ENCODE assay signal across 9 mouse cellular contexts in the genomic region with DNA sequence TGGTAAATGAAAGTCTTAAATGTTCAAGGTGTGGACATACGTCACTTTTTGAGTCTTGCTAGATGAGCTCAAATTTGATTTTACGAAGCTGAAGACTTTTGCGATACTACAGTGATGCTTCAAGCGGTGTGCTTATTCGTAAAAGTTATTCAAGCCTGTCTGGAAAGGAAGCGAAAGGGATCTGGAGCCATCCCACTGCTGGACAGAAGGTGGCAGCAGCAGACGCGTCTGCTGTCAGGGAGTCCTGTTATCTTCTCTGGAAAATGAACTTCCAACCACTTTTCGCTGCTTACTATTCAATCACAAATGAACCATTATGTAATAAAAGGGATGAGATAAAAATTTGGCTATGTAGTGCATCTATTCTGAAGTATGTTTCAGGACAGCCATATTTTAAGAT.
DNase-seq lines count a peak whose midpoint lies in the region; ATAC-seq and TF ChIP-seq lines count a peak whose summit lies in the region.
"Had no signal": no experiment of that assay in that cellular context is flagged by ENCODE, and none has a peak within 500 bp of the region (broad histone marks: within the 10 kb centered on the region; RNA-seq: fewer than 3 reads in every experiment).

No protein-coding gene starts in this region.

- 33% methylated on average over 9 of the region's 9 CpGs for WGBS in intestine, embryonic 14.5 days
- WGBS in intestine, embryonic 16.5 days: 30% methylated on average over 9 of the region's 9 CpGs
- WGBS in forebrain, embryonic 15.5 days: 34% methylated on average over 9 of the region's 9 CpGs
- 32% methylated on average over 9 of the region's 9 CpGs for WGBS in lung, postnatal 0 days

- no peak overlapping the region for H3K4me2 ChIP-seq in intestine, embryonic 14.5 days (ENCODE audit: low read length)
- H3K4me2 ChIP-seq in intestine, embryonic 16.5 days (ENCODE audit: low read depth, low read length): no peak overlapping the region
- no peak overlapping the region for H3K4me2 ChIP-seq in forebrain, embryonic 15.5 days (replicated peaks)
- no peak overlapping the region for H3K4me2 ChIP-seq in lung, postnatal 0 days (replicated peaks; ENCODE audit: low read depth, low read length)
- H3K4me2 ChIP-seq: limb, embryonic 15.5 days had no signal

- ATAC-seq in intestine, embryonic 14.5 days (replicated peaks; ENCODE audit: low FRiP score, low TSS enrichment, low read depth): no peak
- ATAC-seq in intestine, embryonic 16.5 days: no peak
- peak; percentile 80 for ATAC-seq in cerebellum, adult (ENCODE audit: insufficient number of reproducible peaks, low FRiP score, low TSS enrichment)
- ATAC-seq in forebrain, embryonic 15.5 days (replicated peaks): peak; percentile 78
- no peak for ATAC-seq in lung, postnatal 0 days

- peak; percentile 69 for DNase-seq in intestine, embryonic 14.5 days (ENCODE audit: low spot score)
- peak; percentile 62 to 65 for DNase-seq in kidney, postnatal 4 days
- peak; percentile 8 for DNase-seq in lung, postnatal 0 days (ENCODE audit: low spot score)
- peak; percentile 68 for DNase-seq in right cerebral cortex, postnatal 14 days
- no peak for DNase-seq in thymus, postnatal 0 days (ENCODE audit: low spot score)

- no peak overlapping the region for H3K9ac ChIP-seq in intestine, embryonic 14.5 days (ENCODE audit: low read length)
- H3K9ac ChIP-seq in intestine, embryonic 16.5 days (ENCODE audit: low read depth, low read length): no peak overlapping the region
- H3K9ac ChIP-seq in forebrain, embryonic 15.5 days (replicated peaks): no peak overlapping the region
- no peak overlapping the region for H3K9ac ChIP-seq in lung, postnatal 0 days (replicated peaks; ENCODE audit: low read depth)
- H3K9ac ChIP-seq: limb, embryonic 15.5 days had no signal

- H3K4me1 ChIP-seq in intestine, embryonic 14.5 days (replicated peaks; ENCODE audit: control insufficient read depth, insufficient read depth, low read length): no peaks in the 10 kb centered on the region
- H3K4me1 ChIP-seq in intestine, embryonic 16.5 days (ENCODE audit: control insufficient read depth, insufficient read depth, low read length): no peaks in the 10 kb centered on the region
- H3K4me1 ChIP-seq in forebrain, embryonic 15.5 days: no peaks in the 10 kb centered on the region
- H3K4me1 ChIP-seq in lung, postnatal 0 days (ENCODE audit: insufficient read depth, low read depth, low read length): no peaks in the 10 kb centered on the region
- H3K4me1 ChIP-seq: limb, embryonic 15.5 days had no signal

- no peaks in the 10 kb centered on the region for H3K27me3 ChIP-seq in intestine, embryonic 14.5 days (replicated peaks; ENCODE audit: control insufficient read depth, insufficient read depth, low read length)
- no peaks in the 10 kb centered on the region for H3K27me3 ChIP-seq in intestine, embryonic 16.5 days (replicated peaks; ENCODE audit: control insufficient read depth, insufficient read depth, low read length)
- H3K27me3 ChIP-seq in forebrain, embryonic 15.5 days: no peaks in the 10 kb centered on the region
- no peaks in the 10 kb centered on the region for H3K27me3 ChIP-seq in lung, postnatal 0 days (replicated peaks; ENCODE audit: insufficient read depth, low read length)
- H3K27me3 ChIP-seq: limb, embryonic 15.5 days had no signal

- no peaks in the 10 kb centered on the region for H3K36me3 ChIP-seq in intestine, embryonic 14.5 days (ENCODE audit: control insufficient read depth, insufficient read depth, low read length)
- no peaks in the 10 kb centered on the region for H3K36me3 ChIP-seq in intestine, embryonic 16.5 days (ENCODE audit: control insufficient read depth, insufficient read depth, low read length)
- no peaks in the 10 kb centered on the region for H3K36me3 ChIP-seq in forebrain, embryonic 15.5 days
- H3K36me3 ChIP-seq in lung, postnatal 0 days (ENCODE audit: insufficient read depth, low read length): no peaks in the 10 kb centered on the region
- H3K36me3 ChIP-seq: limb, embryonic 15.5 days had no signal

- TF ChIP-seq EP300 in lung, postnatal 0 days (IDR thresholded peaks at IDR 0.05): no peak

- no peaks in the 10 kb centered on the region for H3K9me3 ChIP-seq in intestine, embryonic 14.5 days (ENCODE audit: control insufficient read depth, low read length)
- no peaks in the 10 kb centered on the region for H3K9me3 ChIP-seq in intestine, embryonic 16.5 days (ENCODE audit: control insufficient read depth, low read length)
- H3K9me3 ChIP-seq in forebrain, embryonic 15.5 days: no peaks in the 10 kb centered on the region
- H3K9me3 ChIP-seq in lung, postnatal 0 days (ENCODE audit: low read length): no peaks in the 10 kb centered on the region
- H3K9me3 ChIP-seq: limb, embryonic 15.5 days had no signal

- no peak overlapping the region for H3K4me3 ChIP-seq in intestine, embryonic 14.5 days (ENCODE audit: low read depth, low read length)
- H3K4me3 ChIP-seq in intestine, embryonic 16.5 days (ENCODE audit: low read length): no peak overlapping the region
- H3K4me3 ChIP-seq in forebrain, embryonic 15.5 days: no peak overlapping the region
- H3K4me3 ChIP-seq in lung, postnatal 0 days (ENCODE audit: low read depth, low read length): no peak overlapping the region
- H3K4me3 ChIP-seq: limb, embryonic 15.5 days had no signal

- H3K27ac ChIP-seq in intestine, embryonic 14.5 days (ENCODE audit: low read depth): no peak overlapping the region
- H3K27ac ChIP-seq in intestine, embryonic 16.5 days (ENCODE audit: low read length): no peak overlapping the region
- no peak overlapping the region for H3K27ac ChIP-seq in forebrain, embryonic 15.5 days (replicated peaks)
- no peak overlapping the region for H3K27ac ChIP-seq in lung, postnatal 0 days (ENCODE audit: low read length)
- H3K27ac ChIP-seq: limb, embryonic 15.5 days had no signal

- peak; percentile 62 for TF ChIP-seq CTCF in lung, postnatal 0 days (IDR thresholded peaks at IDR 0.05)

Comparison
In these comparisons a context has a peak if more than half of its experiments do, and no peak if none do; other contexts are left out.
1. ATAC-seq: peak in cerebellum, adult (single experiment) and forebrain, embryonic 15.5 days (single experiment); none in intestine, embryonic 14.5 days (single experiment), intestine, embryonic 16.5 days (single experiment) and lung, postnatal 0 days (single experiment).